Mouse (Mus musculus): ENCODE results near the gene Creb3l4. TPM values are rescaled to one million over a fixed set of nuclear protein-coding genes. Genes with fewer than 3 reads are reported as not detected.
A peak's percentile ranks its signal among the peaks of the same experiment; 100 is the strongest.

Creb3l4 gene
- polyA plus RNA-seq, 1 experiment = 4.6 TPM

DNA sequence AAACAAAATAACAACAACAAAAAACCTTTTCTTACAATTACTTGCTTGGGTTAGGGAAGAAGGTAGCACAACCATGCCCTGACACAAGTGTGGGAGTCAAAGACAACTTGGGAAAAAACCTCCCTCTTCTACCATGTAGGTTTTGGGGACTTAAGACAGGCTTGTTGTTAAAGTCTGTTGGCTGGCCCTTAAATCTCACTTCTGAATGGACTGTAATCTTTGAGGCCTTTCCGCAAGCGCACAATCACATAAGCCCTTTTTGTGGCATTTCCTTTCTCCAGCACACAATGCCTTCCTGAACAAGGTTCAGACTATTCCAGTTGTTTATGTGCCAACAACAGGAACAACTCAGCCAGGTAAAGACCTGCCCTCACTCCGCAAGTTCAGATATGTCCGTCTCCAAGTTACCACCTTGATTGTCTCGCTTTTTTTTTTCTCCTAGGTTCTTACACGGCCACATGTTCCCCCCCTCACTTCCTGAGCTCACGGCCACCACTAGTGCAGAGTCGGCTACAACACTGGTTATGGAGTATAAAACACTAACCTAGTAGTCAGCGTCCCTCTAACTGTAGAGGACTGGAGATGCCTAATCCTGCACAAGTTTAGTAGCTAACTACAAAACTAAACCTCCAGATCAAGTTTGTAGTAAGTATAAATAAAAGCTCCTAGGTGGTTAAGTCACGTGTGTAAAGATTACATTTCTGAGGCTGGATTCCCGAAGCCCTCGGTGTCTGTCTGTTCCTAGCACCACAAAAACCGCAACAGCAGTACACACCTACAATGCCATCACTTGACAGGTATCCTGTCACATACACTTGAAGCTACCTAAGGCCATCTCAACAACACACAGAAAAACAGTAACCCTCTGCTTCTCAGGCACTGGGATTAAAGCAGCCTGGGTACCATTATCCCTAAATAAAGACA lies 31.6 kb downstream of the Creb3l4 start:
- H3K4me1 ChIP-seq (ENCODE audit: control insufficient read depth, insufficient read depth, low read length) = no peaks in the 10 kb centered on the region
- peak overlapping the region; percentile 63 for H3K4me3 ChIP-seq (ENCODE audit: low read depth, low read length)
- H3K27me3 ChIP-seq (ENCODE audit: control insufficient read depth, insufficient read depth, low read length, poor library complexity, severe bottlenecking) = no peaks in the 10 kb centered on the region
- TF ChIP-seq CTCF (IDR thresholded peaks at IDR 0.05; ENCODE audit: low read depth, low read length) (no peak), EP300 (IDR thresholded peaks at IDR 0.05; ENCODE audit: insufficient read depth, low read depth, low read length) (no peak)
- peak overlapping the region; percentile 72 for H3K27ac ChIP-seq (ENCODE audit: insufficient read depth, low read length)
- peaks cover 49% of the 10 kb centered on the region for H3K36me3 ChIP-seq (ENCODE audit: control insufficient read depth, insufficient read depth, low read length, poor library complexity, severe bottlenecking)
- H3K9me3 ChIP-seq (replicated peaks; ENCODE audit: control insufficient read depth, insufficient read depth, low read length, poor library complexity, severe bottlenecking) = no peaks in the 10 kb centered on the region
- H3K9ac ChIP-seq (ENCODE audit: low read depth, poor library complexity, severe bottlenecking) = peak overlapping the region; percentile 93

DNA sequence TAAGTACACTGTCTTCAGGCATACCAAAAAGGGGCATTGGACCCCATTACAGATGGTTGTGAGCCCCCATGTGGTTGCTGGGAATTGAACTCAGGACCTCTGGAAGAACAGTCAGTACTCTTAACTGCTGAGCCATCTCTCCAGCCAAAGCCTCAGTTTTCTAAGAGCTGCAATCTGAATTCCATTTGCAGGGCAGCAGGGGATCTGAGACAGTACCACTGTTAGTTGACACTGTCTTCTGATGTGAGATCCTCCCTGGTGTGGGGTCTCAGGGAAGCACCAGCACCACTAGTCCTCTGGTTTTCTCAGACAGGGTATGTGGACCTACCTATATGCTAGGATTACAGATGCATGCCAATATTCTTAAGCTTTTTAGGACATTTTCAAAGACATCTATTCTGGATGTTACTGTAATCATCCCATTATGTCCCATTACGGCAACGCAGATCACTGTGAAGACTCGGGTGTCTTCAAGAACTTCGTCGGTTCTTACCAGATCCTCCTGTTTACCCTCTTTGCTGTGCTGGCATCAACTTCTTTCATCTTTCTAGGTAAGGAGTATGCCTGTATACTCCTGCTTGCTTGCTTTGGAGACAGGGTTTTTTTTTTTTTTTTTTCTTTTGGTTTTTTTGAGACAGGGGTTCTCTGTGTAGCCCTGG lies 33.3 kb downstream of the Creb3l4 start:
- Histone ChIP-seq H3K27ac (ENCODE audit: insufficient read depth, low read length) (peak overlapping the region; percentile 26; the same call in 1 of the 2 replicates), H3K27me3 (ENCODE audit: control insufficient read depth, insufficient read depth, low read length, poor library complexity, severe bottlenecking) (no peaks in the 10 kb centered on the region), H3K9ac (ENCODE audit: low read depth, poor library complexity, severe bottlenecking) (0 out of 2 replicates have a peak overlapping the region, but pooled peaks have one; percentile 34), H3K4me1 (ENCODE audit: control insufficient read depth, insufficient read depth, low read length) (no peaks in the 10 kb centered on the region), H3K36me3 (ENCODE audit: control insufficient read depth, insufficient read depth, low read length, poor library complexity, severe bottlenecking) (peaks cover 49% of the 10 kb centered on the region), H3K4me3 (ENCODE audit: low read depth, low read length) (no peak overlapping the region), H3K9me3 (replicated peaks; ENCODE audit: control insufficient read depth, insufficient read depth, low read length, poor library complexity, severe bottlenecking) (no peaks in the 10 kb centered on the region)
- TF ChIP-seq POLR2A (IDR thresholded peaks at IDR 0.05; ENCODE audit: insufficient read depth, low read length) = no peak
- TF ChIP-seq EP300 (IDR thresholded peaks at IDR 0.05; ENCODE audit: insufficient read depth, low read depth, low read length) = no peak
- TF ChIP-seq CTCF (IDR thresholded peaks at IDR 0.05; ENCODE audit: low read depth, low read length) = no peak

DNA sequence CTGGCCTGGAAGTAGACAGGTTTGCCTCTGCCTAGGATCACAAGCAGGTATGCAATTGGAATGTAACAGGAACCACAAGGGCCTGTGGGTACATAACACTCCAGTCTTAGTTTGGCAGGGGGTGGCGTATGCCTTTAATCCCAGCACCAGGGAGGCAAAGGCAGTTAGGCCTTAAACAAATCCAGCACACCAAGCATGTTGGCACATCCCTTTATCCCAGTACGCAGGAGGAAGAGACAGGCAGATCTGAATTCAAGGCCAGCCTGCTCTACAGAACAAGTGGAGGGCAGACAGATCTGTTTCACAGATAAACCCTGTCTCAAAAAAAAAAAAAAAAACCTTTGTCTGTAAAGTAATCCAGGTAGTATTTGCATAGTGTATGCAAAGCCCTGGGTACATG lies 34.6 kb downstream of the Creb3l4 start:
- Histone ChIP-seq H3K27ac (ENCODE audit: insufficient read depth, low read length) (no peak overlapping the region), H3K4me3 (ENCODE audit: low read depth, low read length) (no peak overlapping the region), H3K9me3 (replicated peaks; ENCODE audit: control insufficient read depth, insufficient read depth, low read length, poor library complexity, severe bottlenecking) (no peaks in the 10 kb centered on the region), H3K36me3 (ENCODE audit: control insufficient read depth, insufficient read depth, low read length, poor library complexity, severe bottlenecking) (peaks cover 49% of the 10 kb centered on the region), H3K4me1 (ENCODE audit: control insufficient read depth, insufficient read depth, low read length) (no peaks in the 10 kb centered on the region), H3K9ac (ENCODE audit: low read depth, poor library complexity, severe bottlenecking) (no peak overlapping the region), H3K27me3 (ENCODE audit: control insufficient read depth, insufficient read depth, low read length, poor library complexity, severe bottlenecking) (no peaks in the 10 kb centered on the region)
- TF ChIP-seq EP300 (IDR thresholded peaks at IDR 0.05; ENCODE audit: insufficient read depth, low read depth, low read length) = no peak
- TF ChIP-seq POLR2A (IDR thresholded peaks at IDR 0.05; ENCODE audit: insufficient read depth, low read length) = no peak
- TF ChIP-seq CTCF (IDR thresholded peaks at IDR 0.05; ENCODE audit: low read depth, low read length) = no peak

GRCm38 (mm10) chr3:90204582-90204981 lies 38.7 kb downstream of the Creb3l4 start:
- Histone ChIP-seq H3K27ac (ENCODE audit: insufficient read depth, low read length) (no peak overlapping the region), H3K9me3 (replicated peaks; ENCODE audit: control insufficient read depth, insufficient read depth, low read length, poor library complexity, severe bottlenecking) (no peaks in the 10 kb centered on the region), H3K4me1 (ENCODE audit: control insufficient read depth, insufficient read depth, low read length) (no peaks in the 10 kb centered on the region), H3K36me3 (ENCODE audit: control insufficient read depth, insufficient read depth, low read length, poor library complexity, severe bottlenecking) (peaks cover 17% of the 10 kb centered on the region), H3K9ac (ENCODE audit: low read depth, poor library complexity, severe bottlenecking) (no peak overlapping the region), H3K27me3 (ENCODE audit: control insufficient read depth, insufficient read depth, low read length, poor library complexity, severe bottlenecking) (no peaks in the 10 kb centered on the region), H3K4me3 (ENCODE audit: low read depth, low read length) (no peak overlapping the region)
- TF ChIP-seq CTCF (IDR thresholded peaks at IDR 0.05; ENCODE audit: low read depth, low read length) = no peak
- TF ChIP-seq POLR2A (IDR thresholded peaks at IDR 0.05; ENCODE audit: insufficient read depth, low read length) = no peak
- no peak for TF ChIP-seq EP300 (IDR thresholded peaks at IDR 0.05; ENCODE audit: insufficient read depth, low read depth, low read length)

- TF ChIP-seq CTCF (IDR thresholded peaks at IDR 0.05; ENCODE audit: low read depth, low read length) (no peak), EP300 (IDR thresholded peaks at IDR 0.05; ENCODE audit: insufficient read depth, low read depth, low read length) (no peak), POLR2A (IDR thresholded peaks at IDR 0.05; ENCODE audit: insufficient read depth, low read length) (no peak)
- peaks cover 7% of the 10 kb centered on the region for H3K36me3 ChIP-seq (ENCODE audit: control insufficient read depth, insufficient read depth, low read length, poor library complexity, severe bottlenecking)
These were observed 39.7 kb downstream of the Creb3l4 start for GRCm38 (mm10) chr3:90203619-90204018.

DNA sequence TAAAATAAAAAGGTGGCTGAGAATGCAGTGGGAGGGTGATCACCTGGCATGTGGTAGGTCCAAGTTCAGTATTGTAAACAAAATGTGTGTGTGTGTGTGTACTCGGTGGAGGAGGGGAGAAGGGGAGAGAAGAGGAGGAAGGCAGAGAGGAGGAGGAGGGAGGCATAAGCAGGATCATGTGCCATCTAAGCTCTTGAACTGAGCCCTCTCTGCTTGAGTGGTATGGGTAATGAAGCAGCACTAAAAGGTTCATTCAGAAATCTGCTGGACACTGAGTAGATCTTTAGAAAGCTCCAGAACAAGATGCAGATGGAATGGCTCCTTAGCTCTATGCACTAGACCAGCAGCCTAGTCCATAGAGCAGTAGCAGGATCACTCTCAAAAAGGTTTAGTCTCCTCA lies 40.4 kb downstream of the Creb3l4 start:
- H3K9ac ChIP-seq (ENCODE audit: low read depth, poor library complexity, severe bottlenecking) = no peak overlapping the region
- TF ChIP-seq CTCF (IDR thresholded peaks at IDR 0.05; ENCODE audit: low read depth, low read length) (no peak), POLR2A (IDR thresholded peaks at IDR 0.05; ENCODE audit: insufficient read depth, low read length) (no peak), EP300 (IDR thresholded peaks at IDR 0.05; ENCODE audit: insufficient read depth, low read depth, low read length) (no peak)
- no peaks in the 10 kb centered on the region for H3K9me3 ChIP-seq (replicated peaks; ENCODE audit: control insufficient read depth, insufficient read depth, low read length, poor library complexity, severe bottlenecking)
- H3K4me3 ChIP-seq (ENCODE audit: low read depth, low read length) = no peak overlapping the region
- H3K27ac ChIP-seq (ENCODE audit: insufficient read depth, low read length) = no peak overlapping the region
- peaks cover under 1% of the 10 kb centered on the region; the same call in 1 of the 2 replicates for H3K36me3 ChIP-seq (ENCODE audit: control insufficient read depth, insufficient read depth, low read length, poor library complexity, severe bottlenecking)
- no peaks in the 10 kb centered on the region for H3K4me1 ChIP-seq (ENCODE audit: control insufficient read depth, insufficient read depth, low read length)
- H3K27me3 ChIP-seq (ENCODE audit: control insufficient read depth, insufficient read depth, low read length, poor library complexity, severe bottlenecking) = no peaks in the 10 kb centered on the region

More at GRCm38 (mm10) chr3:90203619-90204018, 39.7 kb downstream of the Creb3l4 start:
- Histone ChIP-seq H3K4me3 (ENCODE audit: low read depth, low read length) (no peak overlapping the region), H3K9ac (ENCODE audit: low read depth, poor library complexity, severe bottlenecking) (no peak overlapping the region), H3K27me3 (ENCODE audit: control insufficient read depth, insufficient read depth, low read length, poor library complexity, severe bottlenecking) (no peaks in the 10 kb centered on the region), H3K9me3 (replicated peaks; ENCODE audit: control insufficient read depth, insufficient read depth, low read length, poor library complexity, severe bottlenecking) (no peaks in the 10 kb centered on the region), H3K27ac (ENCODE audit: insufficient read depth, low read length) (no peak overlapping the region), H3K4me1 (ENCODE audit: control insufficient read depth, insufficient read depth, low read length) (no peaks in the 10 kb centered on the region)
